Mouse (Mus musculus) lung, adult 2 months (tissue): ENCODE measurements at regions not wholly inside any gene's neighbourhood (a gene's known extent, or its start where the extent isn't known, plus 50 kb on each side); places are given as distances from the start of the nearest gene placed in this dataset.

Source experiments
- CTCF ChIP-seq: fragments of 200-500 bp; IDR thresholded peaks from 2 replicates; pipeline ENCODE4 v1.5.1; 2011; ENCODE audit warnings: mild to moderate bottlenecking, low read length, control low read depth; ENCODE audit not compliant: insufficient read depth
- POLR2A ChIP-seq: fragments of 200-500 bp; IDR thresholded peaks from 2 replicates; pipeline ENCODE4 v1.6.1; 2011; ENCODE audit warnings: low read depth, mild to moderate bottlenecking, control low read depth, low read length, borderline replicate concordance; ENCODE audit errors: extremely low read depth

DNA sequence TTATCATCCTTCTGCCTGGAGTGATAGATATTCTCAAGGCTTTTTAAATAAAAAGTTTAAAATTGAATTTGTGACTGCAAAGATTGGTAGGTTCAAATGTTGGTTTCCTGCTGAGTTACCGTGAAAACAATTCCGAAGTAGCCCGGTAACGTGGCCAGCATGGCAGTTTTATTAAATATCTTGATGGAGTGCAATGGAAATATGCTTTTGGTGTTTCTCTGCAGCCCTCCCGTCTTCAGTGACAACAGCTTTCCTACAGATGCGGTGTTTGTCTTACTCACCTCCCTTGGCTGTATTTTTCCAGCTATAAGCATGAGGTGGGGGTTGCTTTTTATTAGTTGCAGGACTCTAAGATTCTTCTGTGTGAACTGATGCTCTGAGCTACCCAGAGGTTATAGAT, 239.4 kb upstream of the Rnaseh2b start:
- TF ChIP-seq CTCF (no peak), POLR2A (no peak)
